Mouse (Mus musculus): ENCODE data around the gene a. TPM values are rescaled to one million over a fixed set of nuclear protein-coding genes. Genes with fewer than 3 reads are reported as not detected.

a gene
- 1.4 and 2.9 TPM in 2 replicates for polyA plus RNA-seq (2012; rRNA removed)

GRCm38 (mm10) chr2:154790656-154791483 lies at the start of gene a, which contains the start of gene Raly:
a (plus strand) TSS chr2:154791402.
Raly (plus strand) TSS chr2:154791096.
- TF ChIP-seq POLR2A (IDR thresholded peaks at IDR 0.05; ENCODE audit: control insufficient read depth, low read depth, low read length) = peak; percentile 92
- no peak for TF ChIP-seq CTCF (IDR thresholded peaks at IDR 0.05; ENCODE audit: control insufficient read depth, insufficient read depth, insufficient replicate concordance, low read depth, low read length)
- peaks cover 10% of the 10 kb centered on the region for H3K4me1 ChIP-seq (ENCODE audit: control insufficient read depth, insufficient read depth, low read length)
- peak within 1 kb of the TSS; percentile 88 for H3K27ac ChIP-seq (ENCODE audit: control insufficient read depth, insufficient read depth, low read depth, low read length)
- peak within 1 kb of the TSS; percentile 97 for H3K4me3 ChIP-seq (ENCODE audit: control insufficient read depth, low read depth, low read length)
- H3K27me3 ChIP-seq (ENCODE audit: control insufficient read depth, insufficient read depth, low read length) = no peaks in the 10 kb centered on the region
- no peaks in the 10 kb centered on the region for H3K36me3 ChIP-seq (ENCODE audit: control insufficient read depth, insufficient read depth, low read length)

GRCm38 (mm10) chr2:154742911-154743819 lies 48.0 kb upstream of the a start:
- Histone ChIP-seq H3K27me3 (ENCODE audit: control insufficient read depth, insufficient read depth, low read length) (no peaks in the 10 kb centered on the region), H3K36me3 (ENCODE audit: control insufficient read depth, insufficient read depth, low read length) (no peaks in the 10 kb centered on the region), H3K27ac (ENCODE audit: control insufficient read depth, insufficient read depth, low read depth, low read length) (no peak overlapping the region), H3K4me1 (ENCODE audit: control insufficient read depth, insufficient read depth, low read length) (peaks cover 3% of the 10 kb centered on the region; the same call in 1 of the 2 replicates), H3K4me3 (ENCODE audit: control insufficient read depth, low read depth, low read length) (no peak overlapping the region)
- no peak for TF ChIP-seq POLR2A (IDR thresholded peaks at IDR 0.05; ENCODE audit: control insufficient read depth, low read depth, low read length)
- no peak for TF ChIP-seq CTCF (IDR thresholded peaks at IDR 0.05; ENCODE audit: control insufficient read depth, insufficient read depth, insufficient replicate concordance, low read depth, low read length)

DNA sequence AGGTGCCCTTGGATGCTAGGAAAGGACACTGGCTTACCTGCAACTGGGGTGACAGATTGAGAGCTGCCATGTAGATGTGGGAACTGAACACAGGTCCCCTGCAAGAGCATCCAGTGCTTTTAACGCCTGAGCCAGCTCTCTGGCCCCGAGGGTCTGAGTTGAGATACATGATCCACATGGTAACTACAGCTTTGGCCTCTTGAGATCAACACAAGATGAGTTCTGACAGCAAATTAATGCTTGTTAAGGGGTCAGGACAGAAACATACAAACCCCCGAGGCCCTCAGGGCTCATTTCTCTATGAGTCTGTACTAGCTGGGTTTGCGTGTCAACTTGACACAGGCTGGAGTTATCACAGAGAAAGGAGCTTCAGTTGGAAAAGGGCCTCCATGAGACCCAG lies 47.3 kb upstream of the a start:
- no peaks in the 10 kb centered on the region for H3K27me3 ChIP-seq (ENCODE audit: control insufficient read depth, insufficient read depth, low read length)
- peaks cover 6% of the 10 kb centered on the region for H3K4me1 ChIP-seq (ENCODE audit: control insufficient read depth, insufficient read depth, low read length)
- no peak for TF ChIP-seq POLR2A (IDR thresholded peaks at IDR 0.05; ENCODE audit: control insufficient read depth, low read depth, low read length)
- no peak for TF ChIP-seq CTCF (IDR thresholded peaks at IDR 0.05; ENCODE audit: control insufficient read depth, insufficient read depth, insufficient replicate concordance, low read depth, low read length)
- no peak overlapping the region for H3K4me3 ChIP-seq (ENCODE audit: control insufficient read depth, low read depth, low read length)
- no peaks in the 10 kb centered on the region for H3K36me3 ChIP-seq (ENCODE audit: control insufficient read depth, insufficient read depth, low read length)
- no peak overlapping the region for H3K27ac ChIP-seq (ENCODE audit: control insufficient read depth, insufficient read depth, low read depth, low read length)

GRCm38 (mm10) chr2:154748383-154748782 lies 42.8 kb upstream of the a start:
- Histone ChIP-seq H3K4me3 (ENCODE audit: control insufficient read depth, low read depth, low read length) (no peak overlapping the region), H3K27me3 (ENCODE audit: control insufficient read depth, insufficient read depth, low read length) (no peaks in the 10 kb centered on the region), H3K36me3 (ENCODE audit: control insufficient read depth, insufficient read depth, low read length) (no peaks in the 10 kb centered on the region), H3K27ac (ENCODE audit: control insufficient read depth, insufficient read depth, low read depth, low read length) (no peak overlapping the region), H3K4me1 (ENCODE audit: control insufficient read depth, insufficient read depth, low read length) (peaks cover 10% of the 10 kb centered on the region)
- no peak for TF ChIP-seq POLR2A (IDR thresholded peaks at IDR 0.05; ENCODE audit: control insufficient read depth, low read depth, low read length)
- TF ChIP-seq CTCF (IDR thresholded peaks at IDR 0.05; ENCODE audit: control insufficient read depth, insufficient read depth, insufficient replicate concordance, low read depth, low read length) = peak; percentile 37; the same call in 1 of the 2 replicates

GRCm38 (mm10) chr2:154749046-154750036 lies 41.9 kb upstream of the a start:
- H3K4me3 ChIP-seq (ENCODE audit: control insufficient read depth, low read depth, low read length) = peak overlapping the region; percentile 74
- no peak overlapping the region for H3K27ac ChIP-seq (ENCODE audit: control insufficient read depth, insufficient read depth, low read depth, low read length)
- peaks cover 10% of the 10 kb centered on the region for H3K4me1 ChIP-seq (ENCODE audit: control insufficient read depth, insufficient read depth, low read length)
- TF ChIP-seq CTCF (IDR thresholded peaks at IDR 0.05; ENCODE audit: control insufficient read depth, insufficient read depth, insufficient replicate concordance, low read depth, low read length) = no peak
- no peak for TF ChIP-seq POLR2A (IDR thresholded peaks at IDR 0.05; ENCODE audit: control insufficient read depth, low read depth, low read length)
- H3K27me3 ChIP-seq (ENCODE audit: control insufficient read depth, insufficient read depth, low read length) = no peaks in the 10 kb centered on the region
- no peaks in the 10 kb centered on the region for H3K36me3 ChIP-seq (ENCODE audit: control insufficient read depth, insufficient read depth, low read length)

GRCm38 (mm10) chr2:154751924-154752323 lies 39.3 kb upstream of the a start:
- no peaks in the 10 kb centered on the region for H3K36me3 ChIP-seq (ENCODE audit: control insufficient read depth, insufficient read depth, low read length)
- no peak overlapping the region for H3K4me3 ChIP-seq (ENCODE audit: control insufficient read depth, low read depth, low read length)
- peaks cover 10% of the 10 kb centered on the region for H3K4me1 ChIP-seq (ENCODE audit: control insufficient read depth, insufficient read depth, low read length)
- H3K27me3 ChIP-seq (ENCODE audit: control insufficient read depth, insufficient read depth, low read length) = no peaks in the 10 kb centered on the region
- no peak for TF ChIP-seq CTCF (IDR thresholded peaks at IDR 0.05; ENCODE audit: control insufficient read depth, insufficient read depth, insufficient replicate concordance, low read depth, low read length)
- TF ChIP-seq POLR2A (IDR thresholded peaks at IDR 0.05; ENCODE audit: control insufficient read depth, low read depth, low read length) = no peak
- peak overlapping the region; percentile 67; the same call in 1 of the 2 replicates for H3K27ac ChIP-seq (ENCODE audit: control insufficient read depth, insufficient read depth, low read depth, low read length)
